Mouse (Mus musculus) forebrain, embryonic 11.5 days (tissue): ENCODE results near the gene H2-T24. TPM values are rescaled to one million over a fixed set of nuclear protein-coding genes. Genes with fewer than 3 reads are reported as not detected.
A peak's percentile ranks its signal among the peaks of the same experiment; 100 is the strongest.

Source experiments
- ATAC-seq: fragments of 200-750 bp; cut with Nextera tagmentation; replicated peaks from 2 replicates; pipeline ENCODE4 v1.8.0; 2017; ENCODE audit warnings: moderate TSS enrichment; ENCODE audit not compliant: low FRiP score
- DNase-seq: peaks from one replicate; pipeline ENCODE4 v3.0.0-alpha.2; 2017; ENCODE audit warnings: low spot score
- H3K27ac ChIP-seq: fragments of 300-500 bp; sonication (generic); 2 replicates; pipeline ENCODE4 v1.5.1; 2014; ENCODE audit warnings: low read depth, low read length
- H3K27me3 ChIP-seq: fragments of 300-500 bp; sonication (generic); 2 replicates; pipeline ENCODE4 v1.6.1; 2014; ENCODE audit warnings: mild to moderate bottlenecking, low read length, mixed read lengths; ENCODE audit not compliant: control insufficient read depth, insufficient read depth
- H3K36me3 ChIP-seq: fragments of 300-500 bp; sonication (generic); 2 replicates; pipeline ENCODE4 v1.6.1; 2014; ENCODE audit warnings: mild to moderate bottlenecking, low read length, moderate library complexity, mixed read lengths; ENCODE audit not compliant: control insufficient read depth, insufficient read depth
- H3K4me1 ChIP-seq: fragments of 300-500 bp; sonication (generic); replicated peaks from 2 replicates; pipeline ENCODE4 v1.6.1; 2014; ENCODE audit warnings: low read length, mixed read lengths; ENCODE audit not compliant: control insufficient read depth, insufficient read depth
- H3K4me2 ChIP-seq: fragments of 300-500 bp; sonication (generic); 2 replicates; pipeline ENCODE4 v1.6.1; 2014; ENCODE audit warnings: low read depth, mild to moderate bottlenecking, low read length, moderate library complexity, mixed read lengths; ENCODE audit not compliant: severe bottlenecking
- H3K4me3 ChIP-seq: fragments of 300-500 bp; sonication (generic); 2 replicates; pipeline ENCODE4 v1.5.1; 2014; ENCODE audit warnings: low read depth, low read length
- H3K9ac ChIP-seq: fragments of 300-500 bp; sonication (generic); 2 replicates; pipeline ENCODE4 v1.6.1; 2014; ENCODE audit warnings: low read length
- H3K9me3 ChIP-seq: fragments of 300-500 bp; sonication (generic); 2 replicates; pipeline ENCODE4 v1.6.1; 2016; ENCODE audit warnings: low read length, mixed read lengths; ENCODE audit not compliant: control insufficient read depth
- WGBS: fragments of 180-500 bp; shearing (Covaris S2); extraction: QIAGEN DNeasy Blood & Tissue Kit; methylation state at CpG from one replicate; pipeline ENCODE4 v1.1.7; 2014; 5-methylcytosine and 5-hydroxymethylcytosine counted together
- polyA plus RNA-seq: library from polyadenylated mRNA; unstranded; fragments of >200 nt; fragmentation: Nextera tagmentation; extraction: Ambion mirVana; gene quantifications from 2 replicates; pipeline ENCODE4 v1.2.1, GENCODE M21; 2014

The H2-T24 gene
- polyA plus RNA-seq, 1 experiment from 2014 or later, result 4.3 TPM

DNA sequence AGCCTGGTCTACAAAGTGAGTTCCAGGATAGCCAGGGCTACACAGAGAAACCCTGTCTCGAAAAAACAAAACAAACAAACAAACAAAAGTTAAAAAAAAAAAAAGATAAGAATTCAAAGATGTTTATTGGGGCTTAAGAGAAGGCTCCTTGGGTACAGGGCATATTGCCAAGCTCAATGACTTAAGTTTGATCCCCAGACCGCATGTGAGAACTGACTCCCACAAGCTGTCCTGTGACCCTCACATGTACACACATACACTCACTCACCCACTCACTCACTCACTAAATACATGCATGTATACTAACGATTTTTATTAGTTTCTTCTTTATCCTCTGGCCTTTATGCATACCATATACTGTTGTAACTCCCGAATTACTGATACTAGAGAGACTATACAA, 20.0 kb downstream of the H2-T24 start:
- Histone ChIP-seq H3K4me1 (0 out of 2 replicates have a peak, but pooled peaks cover 2% of the 10 kb centered on the region), H3K9me3 (no peaks in the 10 kb centered on the region), H3K4me2 (no peak overlapping the region), H3K9ac (no peak overlapping the region), H3K27me3 (no peaks in the 10 kb centered on the region), H3K36me3 (no peaks in the 10 kb centered on the region), H3K4me3 (no peak overlapping the region), H3K27ac (no peak overlapping the region)
- no peak for DNase-seq
- WGBS, result 89% methylated on average over 4 of the region's 4 CpGs
- ATAC-seq, result no peak

DNA sequence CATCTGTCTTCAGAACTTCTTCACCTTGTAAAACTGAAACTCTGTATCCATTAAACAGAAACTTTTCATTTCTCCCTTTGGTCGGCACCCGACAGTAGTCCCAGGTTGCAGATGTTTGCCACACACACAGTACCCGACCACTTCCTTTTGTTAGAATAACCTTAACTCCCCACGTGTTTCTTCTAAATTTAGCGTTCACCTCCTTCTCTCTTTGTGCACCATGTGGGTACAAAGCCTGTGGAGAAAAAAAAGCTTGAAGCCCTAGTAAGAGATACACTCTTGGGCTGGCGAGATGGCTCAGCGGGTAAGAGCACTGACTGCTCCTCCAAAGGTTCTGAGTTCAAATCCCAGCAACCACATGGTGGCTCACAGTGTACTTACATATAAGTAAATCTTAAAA, 21.0 kb downstream of the H2-T24 start:
- Histone ChIP-seq H3K27me3 (no peaks in the 10 kb centered on the region), H3K4me3 (no peak overlapping the region), H3K36me3 (no peaks in the 10 kb centered on the region), H3K4me1 (0 out of 2 replicates have a peak, but pooled peaks cover 3% of the 10 kb centered on the region), H3K9ac (no peak overlapping the region), H3K27ac (no peak overlapping the region), H3K9me3 (no peaks in the 10 kb centered on the region), H3K4me2 (no peak overlapping the region)
- ATAC-seq, result no peak
- 91% methylated on average over 7 of the region's 7 CpGs for WGBS
- no peak for DNase-seq

- Histone ChIP-seq H3K9me3 (no peaks in the 10 kb centered on the region), H3K27ac (no peak overlapping the region), H3K36me3 (no peaks in the 10 kb centered on the region), H3K4me1 (0 out of 2 replicates have a peak, but pooled peaks cover 3% of the 10 kb centered on the region), H3K9ac (no peak overlapping the region), H3K4me2 (no peak overlapping the region), H3K27me3 (no peaks in the 10 kb centered on the region), H3K4me3 (no peak overlapping the region)
- 92% methylated on average over 6 of the region's 6 CpGs for WGBS
- ATAC-seq (no peak), DNase-seq (no peak)
These were observed 21.6 kb downstream of the H2-T24 start for GRCm38 (mm10) chr17:35998545-35999305.

- H3K4me3 ChIP-seq, result no peak overlapping the region
- 47% methylated on average over 12 of the region's 12 CpGs for WGBS
- no peaks in the 10 kb centered on the region for H3K27me3 ChIP-seq
- no peak overlapping the region for H3K9ac ChIP-seq
- no peaks in the 10 kb centered on the region for H3K9me3 ChIP-seq
- no peaks in the 10 kb centered on the region for H3K36me3 ChIP-seq
- DNase-seq, result no peak
- H3K4me1 ChIP-seq, result 0 out of 2 replicates have a peak, but pooled peaks cover 3% of the 10 kb centered on the region
- no peak overlapping the region for H3K27ac ChIP-seq
- no peak for ATAC-seq
- no peak overlapping the region for H3K4me2 ChIP-seq
These were observed 22.4 kb downstream of the H2-T24 start for GRCm38 (mm10) chr17:35997713-35998510.

DNA sequence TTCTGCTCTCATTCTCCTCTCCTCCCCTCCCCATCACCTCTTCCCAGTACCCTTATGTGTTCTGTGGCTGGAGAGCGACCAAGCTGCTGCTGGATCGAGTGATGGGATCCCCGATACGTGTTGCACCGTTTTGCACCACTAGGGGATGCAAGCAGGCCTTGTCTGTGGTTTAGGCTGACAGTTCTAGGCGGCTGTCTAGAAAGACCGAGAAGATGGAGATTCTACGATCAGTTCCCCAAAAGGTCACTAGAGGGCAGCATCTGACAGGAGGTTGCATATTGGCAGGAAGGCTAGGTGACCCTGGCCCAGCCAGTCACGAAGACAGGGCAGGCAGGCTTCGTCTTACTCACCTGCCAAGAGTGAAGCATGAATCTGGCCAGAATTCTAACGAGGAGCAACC, 23.4 kb downstream of the H2-T24 start:
- H3K36me3 ChIP-seq, result no peaks in the 10 kb centered on the region
- DNase-seq (peak; percentile 94), ATAC-seq (peak; percentile 74)
- H3K9me3 ChIP-seq, result no peaks in the 10 kb centered on the region
- 5% methylated on average over 11 of the region's 11 CpGs for WGBS
- H3K4me2 ChIP-seq, result no peak overlapping the region
- H3K27me3 ChIP-seq, result no peaks in the 10 kb centered on the region
- H3K27ac ChIP-seq, result no peak overlapping the region
- H3K4me1 ChIP-seq, result 0 out of 2 replicates have a peak, but pooled peaks cover 3% of the 10 kb centered on the region
- no peak overlapping the region for H3K4me3 ChIP-seq
- no peak overlapping the region for H3K9ac ChIP-seq

DNA sequence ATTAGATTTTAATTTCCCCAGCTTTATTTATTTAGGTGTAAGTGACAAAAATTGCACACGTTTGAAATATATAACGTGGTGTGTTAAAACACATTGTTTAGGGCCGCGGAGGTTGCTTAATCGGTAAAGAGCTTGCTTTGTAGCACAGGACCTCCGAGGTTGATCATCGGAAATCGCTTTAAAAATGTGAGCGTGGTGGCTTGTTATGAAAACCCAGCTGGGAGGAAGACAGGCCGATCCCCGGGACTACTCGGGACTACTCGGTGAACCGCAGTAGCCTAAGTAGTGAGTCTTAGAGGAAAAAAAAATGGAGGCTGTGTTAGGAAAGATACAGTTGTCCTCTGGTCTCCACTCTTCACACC, 25.5 kb downstream of the H2-T24 start:
- ATAC-seq, result no peak
- Histone ChIP-seq H3K9me3 (no peaks in the 10 kb centered on the region), H3K4me2 (peak overlapping the region; percentile 47), H3K4me3 (peak overlapping the region; percentile 45), H3K36me3 (no peaks in the 10 kb centered on the region), H3K9ac (peak overlapping the region; percentile 54), H3K4me1 (0 out of 2 replicates have a peak, but pooled peaks cover 3% of the 10 kb centered on the region), H3K27me3 (no peaks in the 10 kb centered on the region), H3K27ac (no peak overlapping the region)
- WGBS, result under 1% methylated on average over 14 of the region's 14 CpGs
- DNase-seq, result no peak

- H3K9ac ChIP-seq, result peak overlapping the region; percentile 54
- no peak overlapping the region for H3K27ac ChIP-seq
- no peaks in the 10 kb centered on the region for H3K9me3 ChIP-seq
- DNase-seq (peak; percentile 85), ATAC-seq (peak; percentile 72)
- H3K4me3 ChIP-seq, result peak overlapping the region; percentile 45
- peak overlapping the region; percentile 47 for H3K4me2 ChIP-seq
- H3K27me3 ChIP-seq, result no peaks in the 10 kb centered on the region
- no peaks in the 10 kb centered on the region for H3K36me3 ChIP-seq
- H3K4me1 ChIP-seq, result 0 out of 2 replicates have a peak, but pooled peaks cover 3% of the 10 kb centered on the region
- WGBS, result 3% methylated on average over 31 of the region's 31 CpGs
These were observed 26.0 kb downstream of the H2-T24 start for GRCm38 (mm10) chr17:35994175-35994878.

GRCm38 (mm10) chr17:35993675-35994074, 26.7 kb downstream of the H2-T24 start:
- Histone ChIP-seq H3K4me3 (no peak overlapping the region), H3K9me3 (no peaks in the 10 kb centered on the region), H3K27me3 (no peaks in the 10 kb centered on the region), H3K27ac (no peak overlapping the region), H3K4me2 (peak overlapping the region; percentile 39; the same call in 1 of the 2 replicates), H3K36me3 (no peaks in the 10 kb centered on the region; the same call in 1 of the 2 replicates), H3K4me1 (0 out of 2 replicates have a peak, but pooled peaks cover 3% of the 10 kb centered on the region), H3K9ac (no peak overlapping the region)
- ATAC-seq (peak; percentile 75), DNase-seq (peak; percentile 92)
- WGBS, result 9% methylated on average over 17 of the region's 17 CpGs
